Mouse (Mus musculus): ENCODE measurements around the gene P4ha1. TPM values are rescaled to one million over a fixed set of nuclear protein-coding genes. Genes with fewer than 3 reads are reported as not detected.
"Not testable (repeated sequence)": the region's sequence is repeated elsewhere in the genome, so short reads cannot be mapped to it uniquely, and the experiment has no call there.

The P4ha1 gene
- polyA plus RNA-seq, 1 experiment = 7.1 TPM

GRCm38 (mm10) chr10:59367206-59367605 is 44.1 kb downstream of the P4ha1 start:
- no peak overlapping the region for H3K4me3 ChIP-seq (ENCODE audit: extremely low read depth, insufficient read depth, insufficient read length)
- no peak for TF ChIP-seq POLR2A (IDR thresholded peaks at IDR 0.05; ENCODE audit: low read depth, low read length)
- no peak for TF ChIP-seq CTCF (IDR thresholded peaks at IDR 0.05; ENCODE audit: extremely low read depth, insufficient read depth, insufficient read length, insufficient replicate concordance)
- H3K4me1 ChIP-seq (ENCODE audit: control insufficient read depth, insufficient read depth, insufficient read length) = no peaks in the 10 kb centered on the region
- H3K27ac ChIP-seq (ENCODE audit: insufficient read depth, low read length) = no peak overlapping the region
- DNase-seq (ENCODE audit: low read depth in 1 of 2, low spot score in 2 of 2) = no peak
- H3K36me3 ChIP-seq (ENCODE audit: control insufficient read depth, insufficient read depth, low read length) = peaks cover 29% of the 10 kb centered on the region
- no peaks in the 10 kb centered on the region for H3K27me3 ChIP-seq (ENCODE audit: control insufficient read depth, insufficient read depth, low read length)
- WGBS = 87% methylated on average over 4 of the region's 4 CpGs

- no peak for TF ChIP-seq CTCF (IDR thresholded peaks at IDR 0.05; ENCODE audit: extremely low read depth, insufficient read depth, insufficient read length, insufficient replicate concordance)
- no peak for TF ChIP-seq POLR2A (IDR thresholded peaks at IDR 0.05; ENCODE audit: low read depth, low read length)
- Histone ChIP-seq H3K4me3 (ENCODE audit: extremely low read depth, insufficient read depth, insufficient read length) (no peak overlapping the region), H3K36me3 (ENCODE audit: control insufficient read depth, insufficient read depth, low read length) (peaks cover 26% of the 10 kb centered on the region), H3K27ac (ENCODE audit: insufficient read depth, low read length) (no peak overlapping the region), H3K27me3 (ENCODE audit: control insufficient read depth, insufficient read depth, low read length) (no peaks in the 10 kb centered on the region), H3K4me1 (ENCODE audit: control insufficient read depth, insufficient read depth, insufficient read length) (no peaks in the 10 kb centered on the region)
- DNase-seq (ENCODE audit: low read depth in 1 of 2, low spot score in 2 of 2) = no peak
- WGBS = 94% methylated on average over 8 of the region's 8 CpGs
Observed at GRCm38 (mm10) chr10:59368729-59369128, 45.6 kb downstream of the P4ha1 start.

GRCm38 (mm10) chr10:59369426-59369825 is 46.3 kb downstream of the P4ha1 start:
- H3K27ac ChIP-seq (ENCODE audit: insufficient read depth, low read length) = no peak overlapping the region
- no peaks in the 10 kb centered on the region for H3K27me3 ChIP-seq (ENCODE audit: control insufficient read depth, insufficient read depth, low read length)
- no peak overlapping the region for H3K4me3 ChIP-seq (ENCODE audit: extremely low read depth, insufficient read depth, insufficient read length)
- no peaks in the 10 kb centered on the region for H3K4me1 ChIP-seq (ENCODE audit: control insufficient read depth, insufficient read depth, insufficient read length)
- 76% methylated on average over 9 of the region's 9 CpGs for WGBS
- TF ChIP-seq POLR2A (IDR thresholded peaks at IDR 0.05; ENCODE audit: low read depth, low read length) = no peak
- DNase-seq (ENCODE audit: low read depth in 1 of 2, low spot score in 2 of 2) = no peak
- H3K36me3 ChIP-seq (ENCODE audit: control insufficient read depth, insufficient read depth, low read length) = peaks cover 25% of the 10 kb centered on the region

- WGBS = 93% methylated on average over 10 of the region's 10 CpGs
- H3K27ac ChIP-seq (ENCODE audit: insufficient read depth, low read length) = no peak overlapping the region
- peaks cover 3% of the 10 kb centered on the region; the same call in 1 of the 2 replicates for H3K4me1 ChIP-seq (ENCODE audit: control insufficient read depth, insufficient read depth, insufficient read length)
- H3K4me3 ChIP-seq (ENCODE audit: extremely low read depth, insufficient read depth, insufficient read length) = no peak overlapping the region
- H3K27me3 ChIP-seq (ENCODE audit: control insufficient read depth, insufficient read depth, low read length) = no peaks in the 10 kb centered on the region
- peaks cover 3% of the 10 kb centered on the region for H3K36me3 ChIP-seq (ENCODE audit: control insufficient read depth, insufficient read depth, low read length)
- no peak for DNase-seq (ENCODE audit: low read depth in 1 of 2, low spot score in 2 of 2)
- TF ChIP-seq POLR2A (IDR thresholded peaks at IDR 0.05; ENCODE audit: low read depth, low read length) = no peak
- no peak for TF ChIP-seq CTCF (IDR thresholded peaks at IDR 0.05; ENCODE audit: extremely low read depth, insufficient read depth, insufficient read length, insufficient replicate concordance)
Observed at GRCm38 (mm10) chr10:59377906-59378305, 54.8 kb downstream of the P4ha1 start.

GRCm38 (mm10) chr10:59378728-59379127 is 55.6 kb downstream of the P4ha1 start:
- Histone ChIP-seq H3K36me3 (ENCODE audit: control insufficient read depth, insufficient read depth, low read length) (no peaks in the 10 kb centered on the region; the same call in 1 of the 2 replicates), H3K4me1 (ENCODE audit: control insufficient read depth, insufficient read depth, insufficient read length) (peaks cover 3% of the 10 kb centered on the region; the same call in 1 of the 2 replicates), H3K4me3 (ENCODE audit: extremely low read depth, insufficient read depth, insufficient read length) (no peak overlapping the region), H3K27ac (ENCODE audit: insufficient read depth, low read length) (no peak overlapping the region), H3K27me3 (ENCODE audit: control insufficient read depth, insufficient read depth, low read length) (no peaks in the 10 kb centered on the region)
- DNase-seq (ENCODE audit: low read depth in 1 of 2, low spot score in 2 of 2) = no peak
- TF ChIP-seq POLR2A (IDR thresholded peaks at IDR 0.05; ENCODE audit: low read depth, low read length) = no peak
- TF ChIP-seq CTCF (IDR thresholded peaks at IDR 0.05; ENCODE audit: extremely low read depth, insufficient read depth, insufficient read length, insufficient replicate concordance) = no peak
- 89% methylated on average over 4 of the region's 4 CpGs for WGBS

- Histone ChIP-seq H3K27me3 (ENCODE audit: control insufficient read depth, insufficient read depth, low read length) (no peaks in the 10 kb centered on the region), H3K36me3 (ENCODE audit: control insufficient read depth, insufficient read depth, low read length) (no peaks in the 10 kb centered on the region), H3K4me3 (ENCODE audit: extremely low read depth, insufficient read depth, insufficient read length) (no peak overlapping the region), H3K4me1 (ENCODE audit: control insufficient read depth, insufficient read depth, insufficient read length) (peaks cover 3% of the 10 kb centered on the region; the same call in 1 of the 2 replicates), H3K27ac (ENCODE audit: insufficient read depth, low read length) (peak overlapping the region; percentile 78)
- no peak for DNase-seq (ENCODE audit: low read depth in 1 of 2, low spot score in 2 of 2)
- WGBS = 40% methylated on average over 3 of the region's 3 CpGs
- TF ChIP-seq CTCF (IDR thresholded peaks at IDR 0.05; ENCODE audit: extremely low read depth, insufficient read depth, insufficient read length, insufficient replicate concordance) = no peak
- TF ChIP-seq POLR2A (IDR thresholded peaks at IDR 0.05; ENCODE audit: low read depth, low read length) = no peak
Observed at GRCm38 (mm10) chr10:59379927-59380326, 56.8 kb downstream of the P4ha1 start.

GRCm38 (mm10) chr10:59380411-59380821 is 57.3 kb downstream of the P4ha1 start:
- 58% methylated on average over 2 of the region's 2 CpGs for WGBS
- Histone ChIP-seq H3K36me3 (ENCODE audit: control insufficient read depth, insufficient read depth, low read length) (no peaks in the 10 kb centered on the region), H3K4me3 (ENCODE audit: extremely low read depth, insufficient read depth, insufficient read length) (no peak overlapping the region), H3K4me1 (ENCODE audit: control insufficient read depth, insufficient read depth, insufficient read length) (peaks cover 3% of the 10 kb centered on the region; the same call in 1 of the 2 replicates), H3K27me3 (ENCODE audit: control insufficient read depth, insufficient read depth, low read length) (no peaks in the 10 kb centered on the region), H3K27ac (ENCODE audit: insufficient read depth, low read length) (peak overlapping the region; percentile 78)
- TF ChIP-seq CTCF (IDR thresholded peaks at IDR 0.05; ENCODE audit: extremely low read depth, insufficient read depth, insufficient read length, insufficient replicate concordance) = no peak
- TF ChIP-seq POLR2A (IDR thresholded peaks at IDR 0.05; ENCODE audit: low read depth, low read length) = no peak
- DNase-seq (ENCODE audit: low read depth in 1 of 2, low spot score in 2 of 2) = no peak

GRCm38 (mm10) chr10:59381563-59381962 is 58.5 kb downstream of the P4ha1 start:
- not testable (repeated sequence) for H3K27ac ChIP-seq (ENCODE audit: insufficient read depth, low read length); H3K27me3 ChIP-seq (ENCODE audit: control insufficient read depth, insufficient read depth, low read length); H3K36me3 ChIP-seq (ENCODE audit: control insufficient read depth, insufficient read depth, low read length); H3K4me1 ChIP-seq (ENCODE audit: control insufficient read depth, insufficient read depth, insufficient read length); H3K4me3 ChIP-seq (ENCODE audit: extremely low read depth, insufficient read depth, insufficient read length); DNase-seq (ENCODE audit: low read depth in 1 of 2, low spot score in 2 of 2)
- WGBS = 95% methylated on average over 7 of the region's 10 CpGs

Measured in spleen, adult 2 months (tissue).